Mouse (Mus musculus): Measurements from ENCODE around the gene Polr2b. TPM values are rescaled to one million over a fixed set of nuclear protein-coding genes. Genes with fewer than 3 reads are reported as not detected.

Polr2b gene
- polyA plus RNA-seq, 1 experiment from 2014 or later, result 62.4 TPM

- H3K4me2 ChIP-seq (replicated peaks; ENCODE audit: low read depth, low read length), result no peak overlapping the region
- no peak overlapping the region for H3K4me3 ChIP-seq (ENCODE audit: low read depth, low read length)
- H3K36me3 ChIP-seq (ENCODE audit: control insufficient read depth, insufficient read depth, low read length), result no peaks in the 10 kb centered on the region
- no peaks in the 10 kb centered on the region for H3K9me3 ChIP-seq (ENCODE audit: control insufficient read depth, low read depth, low read length)
- ATAC-seq (ENCODE audit: insufficient number of reproducible peaks, insufficient read depth, low FRiP score, low read depth), result no peak
- H3K27me3 ChIP-seq (ENCODE audit: control insufficient read depth, insufficient read depth, low read length), result no peaks in the 10 kb centered on the region
- no peak overlapping the region for H3K9ac ChIP-seq (replicated peaks; ENCODE audit: low read depth, low read length)
- no peak overlapping the region for H3K27ac ChIP-seq (ENCODE audit: low read length)
- H3K4me1 ChIP-seq (ENCODE audit: control insufficient read depth, insufficient read depth, low read length), result no peaks in the 10 kb centered on the region
- 81% methylated on average over 10 of the region's 10 CpGs for WGBS
These were observed 83.2 kb downstream of the Polr2b start for GRCm38 (mm10) chr5:77393094-77393619.

GRCm38 (mm10) chr5:77393990-77394618, 84.2 kb downstream of the Polr2b start:
- H3K36me3 ChIP-seq (ENCODE audit: control insufficient read depth, insufficient read depth, low read length), result no peaks in the 10 kb centered on the region
- no peak overlapping the region for H3K4me3 ChIP-seq (ENCODE audit: low read depth, low read length)
- H3K27me3 ChIP-seq (ENCODE audit: control insufficient read depth, insufficient read depth, low read length), result no peaks in the 10 kb centered on the region
- H3K4me1 ChIP-seq (ENCODE audit: control insufficient read depth, insufficient read depth, low read length), result peaks cover 6% of the 10 kb centered on the region
- no peak for ATAC-seq (ENCODE audit: insufficient number of reproducible peaks, insufficient read depth, low FRiP score, low read depth)
- no peak overlapping the region for H3K4me2 ChIP-seq (replicated peaks; ENCODE audit: low read depth, low read length)
- H3K9ac ChIP-seq (replicated peaks; ENCODE audit: low read depth, low read length), result no peak overlapping the region
- H3K27ac ChIP-seq (ENCODE audit: low read length), result no peak overlapping the region
- WGBS, result 74% methylated on average over 9 of the region's 9 CpGs
- H3K9me3 ChIP-seq (ENCODE audit: control insufficient read depth, low read depth, low read length), result no peaks in the 10 kb centered on the region

- H3K4me1 ChIP-seq (ENCODE audit: control insufficient read depth, insufficient read depth, low read length), result peaks cover 17% of the 10 kb centered on the region
These were observed 88.5 kb downstream of the Polr2b start for GRCm38 (mm10) chr5:77398285-77399057.

More at GRCm38 (mm10) chr5:77398285-77399057, 88.5 kb downstream of the Polr2b start:
- H3K9me3 ChIP-seq (ENCODE audit: control insufficient read depth, low read depth, low read length), result no peaks in the 10 kb centered on the region
- peak; percentile 74; the same call in 1 of the 2 replicates for ATAC-seq (ENCODE audit: insufficient number of reproducible peaks, insufficient read depth, low FRiP score, low read depth)
- peak overlapping the region; percentile 29; the same call in 1 of the 2 replicates for H3K27ac ChIP-seq (ENCODE audit: low read length)
- no peak overlapping the region for H3K4me3 ChIP-seq (ENCODE audit: low read depth, low read length)
- no peaks in the 10 kb centered on the region for H3K27me3 ChIP-seq (ENCODE audit: control insufficient read depth, insufficient read depth, low read length)
- H3K36me3 ChIP-seq (ENCODE audit: control insufficient read depth, insufficient read depth, low read length), result no peaks in the 10 kb centered on the region
- no peak overlapping the region for H3K9ac ChIP-seq (replicated peaks; ENCODE audit: low read depth, low read length)
- H3K4me2 ChIP-seq (replicated peaks; ENCODE audit: low read depth, low read length), result no peak overlapping the region
- 65% methylated on average over 14 of the region's 14 CpGs for WGBS

Small RNA genes lying within 50 kb of the gene (microRNA-seq; reads per million reads assigned to microRNA genes)
- gene Mir5098, result not detected

Other genes starting within 250 kb of the Polr2b start
- gene Hopx, start 195.0 kb upstream of the Polr2b start, polyA plus RNA-seq (2014; fragmentation: Nextera tagmentation; extraction: Ambion mirVana), result 0.84 and 1.2 TPM in 2 replicates
- 0.43 and 0.88 TPM in 2 replicates for gene Spink2, start 98.7 kb upstream of the Polr2b start, polyA plus RNA-seq (2014; fragmentation: Nextera tagmentation; extraction: Ambion mirVana)
- 39.2 TPM in 2 replicates for gene Rest, start 44.7 kb upstream of the Polr2b start, polyA plus RNA-seq (2014; fragmentation: Nextera tagmentation; extraction: Ambion mirVana)
- 21.1 and 25.1 TPM in 2 replicates for gene Noa1, start 63 bp upstream of the Polr2b start, polyA plus RNA-seq (2014; fragmentation: Nextera tagmentation; extraction: Ambion mirVana)
- 121 and 135 TPM in 2 replicates for gene Igfbp7, start 97.9 kb downstream of the Polr2b start, polyA plus RNA-seq (2014; fragmentation: Nextera tagmentation; extraction: Ambion mirVana)

Data from stomach, embryonic 14.5 days (tissue).